Mouse (Mus musculus): Measurements from ENCODE around the gene Cat. TPM values are rescaled to one million over a fixed set of nuclear protein-coding genes. Genes with fewer than 3 reads are reported as not detected.

The Cat gene
- total RNA-seq, 2 experiments from 2014 or later = 102 to 103 TPM

GRCm38 (mm10) chr2:103480240-103480639 is 4.7 kb downstream of the Cat start:
- no peak for DNase-seq (ENCODE audit: low spot score in 2 of 2)

DNA sequence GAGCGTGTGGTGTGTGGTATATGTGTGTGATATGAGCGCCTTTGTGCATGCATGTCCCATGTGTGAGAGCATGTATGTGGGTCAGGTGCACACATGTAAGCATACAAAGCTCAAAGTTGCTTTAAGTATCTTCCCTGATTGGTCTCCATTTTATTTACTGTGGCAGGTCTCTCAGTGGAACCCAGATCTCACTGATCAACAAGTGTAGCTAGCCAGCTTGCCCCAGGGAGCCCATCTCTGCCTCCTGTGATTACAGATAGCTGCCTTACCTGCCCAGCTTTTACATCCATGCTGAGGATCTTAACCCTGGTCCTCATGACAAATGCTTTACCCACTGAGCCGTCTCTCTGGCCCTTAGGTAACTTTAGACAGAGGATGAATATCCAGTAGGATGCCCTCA is 6.6 kb downstream of the Cat start:
- no peak for DNase-seq (ENCODE audit: low spot score in 2 of 2)

DNA sequence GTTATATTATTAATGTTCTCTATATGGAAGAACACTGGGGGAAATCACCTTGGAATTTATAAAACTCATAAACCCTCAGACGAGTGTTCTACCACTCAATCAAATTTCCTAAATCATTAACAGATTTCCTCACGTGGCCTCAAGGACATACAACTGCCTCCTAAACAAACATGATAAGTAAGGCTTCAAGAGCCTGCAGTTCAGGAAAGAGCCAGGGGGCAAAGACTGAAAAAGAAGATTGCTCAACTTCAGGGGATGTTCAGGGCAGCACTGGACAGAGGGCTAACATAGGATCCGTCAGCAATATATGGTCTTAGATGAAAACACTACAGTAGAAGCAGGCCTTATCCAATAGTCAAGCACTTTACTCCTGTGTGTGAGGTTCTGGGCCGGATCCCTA is 7.5 kb downstream of the Cat start:
- DNase-seq (ENCODE audit: low spot score in 2 of 2) = no peak

GRCm38 (mm10) chr2:103476657-103477056 is 8.3 kb downstream of the Cat start:
- DNase-seq (ENCODE audit: low spot score in 2 of 2) = no peak

DNA sequence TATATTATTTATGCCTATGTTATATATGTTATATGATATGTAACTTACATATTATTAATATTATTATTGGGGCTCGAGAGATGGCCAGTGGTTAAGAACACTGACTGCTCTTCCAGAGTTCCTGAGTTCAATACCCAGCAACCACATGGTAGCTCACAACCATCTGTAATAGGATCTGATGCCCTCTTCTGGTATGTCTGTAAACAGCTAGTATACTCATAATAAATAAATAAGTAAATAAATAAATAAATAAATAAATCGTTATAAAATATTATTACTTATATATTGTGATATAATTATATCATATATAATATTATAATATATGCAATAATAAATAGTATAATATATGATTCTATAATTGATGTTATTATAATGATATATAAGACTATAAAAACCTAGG is 8.8 kb downstream of the Cat start:
- DNase-seq (ENCODE audit: low spot score in 2 of 2) = no peak

- DNase-seq (ENCODE audit: low spot score in 2 of 2) = no peak
Observed at GRCm38 (mm10) chr2:103473362-103473761, 11.6 kb downstream of the Cat start.

GRCm38 (mm10) chr2:103466984-103467588 is 17.9 kb downstream of the Cat start:
- no peak for DNase-seq (ENCODE audit: low spot score in 2 of 2)

- DNase-seq (ENCODE audit: low spot score in 2 of 2) = no peak
Observed at GRCm38 (mm10) chr2:103466272-103466671, 18.7 kb downstream of the Cat start.

DNA sequence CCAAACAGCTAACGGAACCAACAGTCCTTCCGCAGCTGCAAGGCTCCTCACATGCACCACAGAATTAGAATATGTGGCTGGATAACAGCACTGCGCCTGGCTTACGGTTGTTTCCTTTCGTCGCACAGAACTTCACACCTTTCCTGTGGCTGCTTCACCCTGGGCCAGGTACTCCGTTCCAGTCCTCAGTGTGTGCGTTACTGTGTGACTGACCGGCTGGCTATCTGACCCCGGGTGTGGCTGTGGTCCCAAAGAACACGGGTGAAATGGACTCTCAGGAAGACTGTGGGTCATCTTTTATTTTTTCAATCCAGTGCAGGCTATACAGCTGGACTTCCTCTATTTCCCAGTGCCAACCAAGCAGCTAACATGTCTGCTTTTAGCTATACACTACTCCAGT is 19.5 kb downstream of the Cat start:
- DNase-seq (ENCODE audit: low spot score in 2 of 2) = no peak

DNA sequence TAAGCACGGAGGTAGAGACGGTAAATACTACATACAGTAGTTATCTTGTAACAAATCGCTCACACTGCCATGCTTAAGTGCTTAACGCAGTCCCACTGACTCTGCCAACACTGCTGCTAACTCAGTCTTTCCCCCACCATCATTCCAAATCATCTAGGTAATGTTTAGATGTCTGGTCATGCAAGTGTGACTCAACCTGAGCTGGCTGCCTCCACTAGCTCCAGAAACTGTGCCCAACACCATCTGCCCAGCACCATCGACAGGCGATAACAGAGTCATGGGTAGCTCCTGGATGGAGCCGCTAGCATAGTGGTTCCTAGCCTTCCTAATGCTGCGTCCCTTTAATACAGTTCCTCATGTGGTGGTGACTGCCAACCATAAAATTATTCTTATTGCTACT is 20.4 kb downstream of the Cat start:
- no peak for DNase-seq (ENCODE audit: low spot score in 2 of 2)

- DNase-seq (ENCODE audit: low spot score in 2 of 2) = no peak
Observed at GRCm38 (mm10) chr2:103462746-103463145, 22.2 kb downstream of the Cat start.

DNA sequence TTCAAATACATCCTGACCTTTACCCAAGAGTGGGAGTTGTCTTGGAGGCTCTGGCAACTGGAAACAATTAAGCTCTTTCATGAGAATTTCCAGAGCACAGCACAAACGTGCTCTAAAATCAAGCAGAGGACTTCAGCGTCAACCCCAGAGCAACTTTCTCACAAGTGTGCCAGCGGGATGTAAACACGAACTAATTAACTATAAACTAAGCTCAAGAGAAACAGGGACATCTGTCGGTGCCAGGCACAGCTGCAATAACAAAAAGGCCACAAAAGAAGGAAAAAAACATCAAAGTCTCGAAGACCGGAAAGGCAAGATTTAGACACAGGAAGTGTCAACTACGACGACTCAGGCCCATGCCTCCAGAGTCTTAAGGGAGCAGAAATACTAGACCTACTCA is 23.2 kb downstream of the Cat start:
- no peak for DNase-seq (ENCODE audit: low spot score in 2 of 2)

- no peak for DNase-seq (ENCODE audit: low spot score in 2 of 2)
Observed at GRCm38 (mm10) chr2:103461210-103461609, 23.8 kb downstream of the Cat start.

GRCm38 (mm10) chr2:103459069-103459468 is 25.9 kb downstream of the Cat start:
- DNase-seq (ENCODE audit: low spot score in 2 of 2) = no peak

GRCm38 (mm10) chr2:103457628-103458027 is 27.3 kb downstream of the Cat start:
- DNase-seq (ENCODE audit: low spot score in 2 of 2) = no peak

DNA sequence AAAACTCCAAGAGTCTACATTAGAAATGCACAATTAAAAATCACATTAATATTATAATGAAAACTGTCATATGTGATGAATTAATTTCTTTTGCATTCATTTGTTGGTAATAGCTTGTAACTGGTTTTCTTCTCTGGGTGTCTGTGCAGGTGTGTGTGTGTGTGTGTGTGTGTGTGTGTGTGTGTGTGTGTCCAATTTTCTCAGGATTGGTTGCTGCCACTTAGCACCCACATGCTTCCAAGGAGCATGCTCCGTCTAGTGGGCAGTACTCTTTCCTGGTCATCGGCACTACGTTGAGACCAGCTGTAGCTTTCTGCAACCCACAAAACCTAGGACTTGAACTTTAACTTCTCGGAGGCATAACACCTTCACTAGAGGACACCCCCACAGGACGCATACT is 27.9 kb downstream of the Cat start:
- no peak for DNase-seq (ENCODE audit: low spot score in 2 of 2)

GRCm38 (mm10) chr2:103456646-103457045 is 28.3 kb downstream of the Cat start:
- peak; percentile 54 to 66 for DNase-seq (ENCODE audit: low spot score in 2 of 2)

DNA sequence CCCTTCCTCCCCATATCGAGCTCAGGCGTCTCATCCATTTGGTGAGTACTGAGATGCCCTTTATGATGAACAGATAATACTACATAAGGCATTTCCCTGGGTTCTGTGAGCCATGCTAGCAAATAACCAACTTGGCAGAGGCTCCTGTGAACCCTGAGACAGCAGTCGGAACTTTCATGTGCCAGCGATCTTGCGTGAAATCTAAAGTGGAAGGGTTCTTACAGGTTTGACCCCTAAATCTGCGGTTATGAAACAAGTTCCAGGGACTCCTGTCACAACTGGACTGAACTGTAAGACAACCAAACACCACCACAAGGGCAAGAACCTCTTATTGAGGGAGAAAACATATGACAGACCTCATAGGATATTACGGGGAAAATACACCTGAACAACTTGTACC is 29.2 kb downstream of the Cat start:
- no peak for DNase-seq (ENCODE audit: low spot score in 2 of 2)

DNA sequence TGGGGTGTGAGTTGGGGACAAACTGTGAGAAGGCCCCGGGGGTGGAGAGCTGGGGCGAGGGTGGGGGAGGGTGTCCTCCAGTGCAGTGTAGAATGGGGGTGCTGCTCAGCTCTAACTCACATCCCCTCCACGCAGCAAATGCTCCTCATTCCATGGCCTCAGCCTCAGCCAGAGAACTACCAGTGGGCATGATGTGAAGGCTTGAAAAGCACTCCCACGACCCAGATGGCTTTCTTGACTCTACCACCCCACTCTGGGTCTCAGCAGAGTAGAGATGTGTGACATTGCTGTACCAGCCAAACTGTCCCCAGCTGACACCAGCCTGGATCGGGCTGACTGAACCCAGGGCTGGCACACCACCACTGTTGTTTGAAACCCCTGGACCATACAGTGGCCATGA is 32.4 kb downstream of the Cat start:
- no peak for DNase-seq (ENCODE audit: low spot score in 2 of 2)

DNA sequence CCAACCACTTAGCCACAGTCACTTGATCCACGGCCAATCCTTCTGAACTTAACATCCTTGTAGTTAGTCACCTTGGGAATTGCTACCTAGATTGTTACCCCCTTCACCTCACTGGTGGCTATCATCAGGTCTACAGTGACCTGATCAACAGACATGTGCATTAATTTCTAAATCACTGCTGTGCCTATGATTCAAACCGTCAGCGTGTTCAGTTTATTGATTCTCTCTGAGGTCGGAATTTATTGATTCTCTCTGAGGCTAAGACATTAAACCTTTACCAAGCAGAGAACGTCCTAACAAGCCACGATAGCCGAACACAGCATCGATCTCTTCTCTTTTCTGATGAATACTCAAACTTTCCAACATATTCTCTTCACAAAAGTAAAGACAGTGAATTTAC is 34.7 kb downstream of the Cat start:
- no peak for DNase-seq (ENCODE audit: low spot score in 2 of 2)

DNA sequence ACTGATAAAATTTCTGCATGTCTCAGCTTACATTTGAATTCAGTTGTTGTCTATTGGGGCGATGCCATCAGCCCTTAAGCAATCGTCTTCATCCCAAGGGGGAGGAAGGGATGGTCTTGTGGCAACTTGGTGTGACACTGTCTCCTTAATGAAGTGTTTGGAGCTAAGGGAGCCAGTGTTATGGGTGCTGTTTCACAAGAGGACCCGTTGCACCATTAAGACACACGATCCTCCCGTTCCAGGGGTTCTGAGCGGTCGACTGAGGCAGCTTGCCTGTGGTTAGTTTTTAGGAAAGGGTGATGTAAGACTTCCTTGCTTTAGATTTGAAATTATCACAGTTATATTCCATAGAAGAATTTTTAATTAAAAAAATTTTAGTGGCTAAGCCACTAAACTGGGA is 35.1 kb downstream of the Cat start:
- no peak for DNase-seq (ENCODE audit: low spot score in 2 of 2)

- DNase-seq (ENCODE audit: low spot score in 2 of 2) = no peak
Observed at GRCm38 (mm10) chr2:103448947-103449560, 35.9 kb downstream of the Cat start.

GRCm38 (mm10) chr2:103446326-103446725 is 38.6 kb downstream of the Cat start:
- no peak for DNase-seq (ENCODE audit: low spot score in 2 of 2)

Data from gastrocnemius, postnatal 4 days (tissue).